Mouse (Mus musculus): ENCODE data around the gene Gm20425. TPM values are rescaled to one million over a fixed set of nuclear protein-coding genes. Genes with fewer than 3 reads are reported as not detected.
"Not testable (repeated sequence)": the region's sequence is repeated elsewhere in the genome, so short reads cannot be mapped to it uniquely, and the experiment has no call there.

Gm20425 gene
- total RNA-seq, 2 experiments from 2014 or later: not detected

GRCm38 (mm10) chr9:103168771-103169170 is 61.3 kb downstream of the Gm20425 start:
- no peak for ATAC-seq (replicated peaks; ENCODE audit: low FRiP score, low TSS enrichment, poor library complexity, severe bottlenecking)

GRCm38 (mm10) chr9:103168046-103168445 is 62.1 kb downstream of the Gm20425 start:
- ATAC-seq (replicated peaks; ENCODE audit: low FRiP score, low TSS enrichment, poor library complexity, severe bottlenecking): no peak

GRCm38 (mm10) chr9:103163806-103164205 is 66.3 kb downstream of the Gm20425 start:
- no peak for ATAC-seq (replicated peaks; ENCODE audit: low FRiP score, low TSS enrichment, poor library complexity, severe bottlenecking)

GRCm38 (mm10) chr9:103155158-103155557 is 74.9 kb downstream of the Gm20425 start:
- not testable (repeated sequence) for ATAC-seq (replicated peaks; ENCODE audit: low FRiP score, low TSS enrichment, poor library complexity, severe bottlenecking)

- no peak for ATAC-seq (replicated peaks; ENCODE audit: low FRiP score, low TSS enrichment, poor library complexity, severe bottlenecking)
These were observed 75.5 kb downstream of the Gm20425 start for GRCm38 (mm10) chr9:103154568-103154967.

GRCm38 (mm10) chr9:103153286-103153685 is 76.8 kb downstream of the Gm20425 start:
- no peak for ATAC-seq (replicated peaks; ENCODE audit: low FRiP score, low TSS enrichment, poor library complexity, severe bottlenecking)

GRCm38 (mm10) chr9:103149074-103149799 is 80.9 kb downstream of the Gm20425 start:
- ATAC-seq (replicated peaks; ENCODE audit: low FRiP score, low TSS enrichment, poor library complexity, severe bottlenecking): no peak

GRCm38 (mm10) chr9:103147103-103147502 is 83.0 kb downstream of the Gm20425 start:
- no peak for ATAC-seq (replicated peaks; ENCODE audit: low FRiP score, low TSS enrichment, poor library complexity, severe bottlenecking)

GRCm38 (mm10) chr9:103146703-103147102 is 83.4 kb downstream of the Gm20425 start:
- peak; percentile 86 for ATAC-seq (replicated peaks; ENCODE audit: low FRiP score, low TSS enrichment, poor library complexity, severe bottlenecking)

- no peak for ATAC-seq (replicated peaks; ENCODE audit: low FRiP score, low TSS enrichment, poor library complexity, severe bottlenecking)
These were observed 83.8 kb downstream of the Gm20425 start for GRCm38 (mm10) chr9:103146257-103146656.

GRCm38 (mm10) chr9:103145351-103145750 is 84.8 kb downstream of the Gm20425 start:
- ATAC-seq (replicated peaks; ENCODE audit: low FRiP score, low TSS enrichment, poor library complexity, severe bottlenecking): no peak

- no peak for ATAC-seq (replicated peaks; ENCODE audit: low FRiP score, low TSS enrichment, poor library complexity, severe bottlenecking)
These were observed 86.2 kb downstream of the Gm20425 start for GRCm38 (mm10) chr9:103143881-103144280.

GRCm38 (mm10) chr9:103141266-103141665 is 88.8 kb downstream of the Gm20425 start:
- ATAC-seq (replicated peaks; ENCODE audit: low FRiP score, low TSS enrichment, poor library complexity, severe bottlenecking): no peak

- no peak for ATAC-seq (replicated peaks; ENCODE audit: low FRiP score, low TSS enrichment, poor library complexity, severe bottlenecking)
These were observed 89.7 kb downstream of the Gm20425 start for GRCm38 (mm10) chr9:103140384-103140783.

Other genes with a start within 250 kb of the Gm20425 start
- gene Slco2a1, start 241.6 kb downstream of the Gm20425 start, total RNA-seq (2014; fragmentation: Nextera tagmentation): not detected in 2 replicates
- not detected in 2 replicates for gene Slco2a1, start 241.6 kb downstream of the Gm20425 start, total RNA-seq (2017)
- gene Rab6b, start 118.5 kb downstream of the Gm20425 start, total RNA-seq (2014; fragmentation: Nextera tagmentation): 1.1 and 1.8 TPM in 2 replicates
- 0.30 and 0.38 TPM in 2 replicates for gene Rab6b, start 118.5 kb downstream of the Gm20425 start, total RNA-seq (2017)
- gene Srprb, start 28.2 kb downstream of the Gm20425 start, total RNA-seq (2014; fragmentation: Nextera tagmentation): 22.4 and 25.2 TPM in 2 replicates
- 16.1 and 20.9 TPM in 2 replicates for gene Srprb, start 28.2 kb downstream of the Gm20425 start, total RNA-seq (2017)
- gene Trf, start 137 bp upstream of the Gm20425 start, total RNA-seq (2014; fragmentation: Nextera tagmentation): 3.1 TPM in 1 of 2 replicates, not detected in the other
- 4.0 and 4.1 TPM in 2 replicates for gene Trf, start 137 bp upstream of the Gm20425 start, total RNA-seq (2017)
- gene 1300017J02Rik, start 74.8 kb upstream of the Gm20425 start, total RNA-seq (2014; fragmentation: Nextera tagmentation): 7.2 and 14.6 TPM in 2 replicates
- 4.2 and 14.7 TPM in 2 replicates for gene 1300017J02Rik, start 74.8 kb upstream of the Gm20425 start, total RNA-seq (2017)
- gene Topbp1, start 74.9 kb upstream of the Gm20425 start, total RNA-seq (2014; fragmentation: Nextera tagmentation): 141 and 224 TPM in 2 replicates
- 229 and 238 TPM in 2 replicates for gene Topbp1, start 74.9 kb upstream of the Gm20425 start, total RNA-seq (2017)
- 143 and 145 TPM in 2 replicates for gene Cdv3, start 135.5 kb upstream of the Gm20425 start, total RNA-seq (2014; fragmentation: Nextera tagmentation)
- 243 and 255 TPM in 2 replicates for gene Cdv3, start 135.5 kb upstream of the Gm20425 start, total RNA-seq (2017)